Mouse (Mus musculus) neural tube, embryonic 11.5 days (tissue): ENCODE results near the gene Gm20458. TPM values are rescaled to one million over a fixed set of nuclear protein-coding genes. Genes with fewer than 3 reads are reported as not detected.

Experiments used
- ATAC-seq: fragments of 200-750 bp; cut with Nextera tagmentation; 2 replicates; pipeline ENCODE4 v1.8.0; 2017; ENCODE audit warnings: moderate number of reproducible peaks, mild to moderate bottlenecking, moderate TSS enrichment, moderate library complexity; ENCODE audit not compliant: insufficient read depth, low FRiP score, low TSS enrichment
- DNase-seq: peaks from one replicate; pipeline ENCODE4 v3.0.0-alpha.2; 2015; ENCODE audit warnings: low spot score
- H3K27ac ChIP-seq: fragments of 300-500 bp; sonication (generic); 2 replicates; pipeline ENCODE4 v1.5.1; 2014; ENCODE audit warnings: low read depth, mild to moderate bottlenecking, low read length
- H3K27me3 ChIP-seq: fragments of 300-500 bp; sonication (generic); 2 replicates; pipeline ENCODE4 v1.6.1; 2014; ENCODE audit warnings: mild to moderate bottlenecking, low read length, mixed read lengths; ENCODE audit not compliant: control insufficient read depth, insufficient read depth
- H3K36me3 ChIP-seq: fragments of 300-500 bp; sonication (generic); 2 replicates; pipeline ENCODE4 v1.6.1; 2014; ENCODE audit warnings: mild to moderate bottlenecking, low read length, moderate library complexity, mixed read lengths; ENCODE audit not compliant: control insufficient read depth, insufficient read depth
- H3K4me1 ChIP-seq: fragments of 300-500 bp; sonication (generic); 2 replicates; pipeline ENCODE4 v1.6.1; 2014; ENCODE audit warnings: low read length, mixed read lengths; ENCODE audit not compliant: control insufficient read depth, insufficient read depth
- H3K4me2 ChIP-seq: fragments of 300-500 bp; sonication (generic); 2 replicates; pipeline ENCODE4 v1.6.1; 2014; ENCODE audit warnings: low read depth, mild to moderate bottlenecking, moderate library complexity
- H3K4me3 ChIP-seq: fragments of 300-500 bp; sonication (generic); 2 replicates; pipeline ENCODE4 v1.5.1; 2014; ENCODE audit warnings: low read depth, low read length
- H3K9ac ChIP-seq: fragments of 300-500 bp; sonication (generic); 2 replicates; pipeline ENCODE4 v1.6.1; 2014; ENCODE audit warnings: mild to moderate bottlenecking, low read length
- H3K9me3 ChIP-seq: fragments of 300-500 bp; sonication (generic); 2 replicates; pipeline ENCODE4 v1.6.1; 2016; ENCODE audit warnings: low read length; ENCODE audit not compliant: control insufficient read depth
- whole genome bisulfite sequencing: fragments of 180-500 bp; shearing (Covaris S2); extraction: QIAGEN DNeasy Blood & Tissue Kit; methylation state at CpG from one replicate; pipeline ENCODE4 v1.1.7; 2014; 5-methylcytosine and 5-hydroxymethylcytosine counted together
- polyA plus RNA-seq: library from polyadenylated mRNA; unstranded; fragments of >200 nt; fragmentation: Nextera tagmentation; extraction: Ambion mirVana; gene quantifications from 2 replicates; pipeline ENCODE4 v1.2.1, GENCODE M21; 2014

Gm20458 gene
- polyA plus RNA-seq, 1 experiment from 2014 or later, result 4.9 TPM

DNA sequence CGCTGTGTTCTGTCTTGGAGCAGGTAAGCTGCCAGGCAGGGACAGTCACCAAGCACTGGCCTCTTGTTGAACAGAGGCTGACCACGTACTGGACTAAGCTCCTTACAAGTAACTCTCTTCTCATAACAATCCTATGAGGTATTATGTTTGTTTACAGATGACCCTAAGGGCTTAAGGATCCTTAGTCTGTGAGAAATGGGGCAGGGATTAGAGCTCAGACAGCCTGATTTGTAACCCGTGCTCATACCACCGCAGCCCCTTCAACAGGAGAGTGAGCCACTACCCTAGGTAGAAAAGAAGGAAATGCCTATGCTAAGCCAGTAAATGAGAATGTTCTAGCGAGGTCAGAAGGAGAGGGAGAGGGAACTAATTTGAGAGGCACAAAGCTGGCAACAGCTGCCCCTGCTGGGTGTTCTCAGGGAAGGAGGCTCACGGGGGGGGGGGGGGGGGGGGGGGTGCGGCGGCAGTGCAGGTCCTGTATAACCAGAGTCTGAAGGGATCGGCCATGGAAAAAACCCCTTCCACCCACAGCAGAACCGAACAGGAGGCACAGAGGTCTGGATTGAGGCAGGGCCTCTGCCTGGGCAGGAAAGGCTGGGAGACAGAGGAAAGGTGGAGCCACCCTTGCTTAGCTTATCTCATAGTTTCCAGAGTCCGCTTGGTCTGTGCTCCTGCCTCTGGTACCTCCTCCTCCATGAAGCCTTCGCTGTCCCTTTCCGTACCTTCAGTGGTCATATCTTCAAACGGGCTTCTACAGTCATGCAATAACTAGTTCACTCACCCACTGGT, 51.5 kb downstream of the Gm20458 start:
- no peak overlapping the region for H3K4me3 ChIP-seq
- no peak overlapping the region for H3K27ac ChIP-seq
- H3K4me1 ChIP-seq, result no peaks in the 10 kb centered on the region
- WGBS, result 79% methylated on average over 11 of the region's 14 CpGs
- H3K9ac ChIP-seq, result no peak overlapping the region
- no peaks in the 10 kb centered on the region for H3K36me3 ChIP-seq
- no peaks in the 10 kb centered on the region for H3K9me3 ChIP-seq
- H3K4me2 ChIP-seq, result no peak overlapping the region
- ATAC-seq (no peak), DNase-seq (no peak)
- H3K27me3 ChIP-seq, result no peaks in the 10 kb centered on the region

DNA sequence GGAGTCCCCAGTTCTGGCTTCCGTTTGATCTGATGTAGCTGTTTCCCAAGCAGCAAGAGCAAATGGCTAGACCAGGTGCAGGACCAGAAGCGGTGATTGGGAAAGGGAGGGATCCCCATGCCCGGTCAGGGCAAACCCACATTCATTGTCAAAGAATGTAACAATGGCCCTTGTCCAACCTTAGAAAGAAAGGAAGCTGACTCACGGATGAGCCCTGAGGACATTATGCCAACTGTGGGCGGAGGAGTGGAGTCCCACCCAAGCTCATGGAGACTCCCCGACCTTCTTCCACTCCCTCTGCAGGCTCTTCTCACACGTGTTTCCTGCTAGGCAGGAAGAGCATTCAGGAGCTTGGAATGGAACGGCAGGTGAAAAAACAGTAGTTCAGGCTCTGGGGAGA, 52.6 kb downstream of the Gm20458 start:
- DNase-seq (no peak), ATAC-seq (no peak)
- H3K4me3 ChIP-seq, result no peak overlapping the region
- no peak overlapping the region for H3K4me2 ChIP-seq
- H3K27me3 ChIP-seq, result no peaks in the 10 kb centered on the region
- no peaks in the 10 kb centered on the region for H3K9me3 ChIP-seq
- no peaks in the 10 kb centered on the region for H3K36me3 ChIP-seq
- 70% methylated on average over 8 of the region's 8 CpGs for WGBS
- no peaks in the 10 kb centered on the region for H3K4me1 ChIP-seq
- H3K27ac ChIP-seq, result no peak overlapping the region
- H3K9ac ChIP-seq, result no peak overlapping the region

DNA sequence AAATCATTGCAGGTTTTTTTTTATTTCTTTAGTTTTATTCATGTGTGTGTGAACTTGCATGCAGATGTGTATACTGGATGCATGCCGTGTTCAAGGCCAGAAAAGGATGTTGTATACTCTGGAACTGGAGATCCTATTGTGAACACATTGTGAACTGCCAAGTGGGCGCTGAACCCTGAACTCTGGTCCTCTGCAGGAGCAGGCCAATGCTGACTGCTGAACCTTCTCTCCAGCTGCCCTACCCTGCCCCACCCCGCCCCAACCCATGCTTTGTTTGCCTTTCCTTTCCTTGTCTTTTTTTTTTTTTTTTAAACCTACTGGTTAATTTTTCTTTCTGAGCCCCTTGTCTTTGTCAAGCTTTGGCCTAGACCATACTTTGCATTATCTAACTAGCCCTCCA, 54.1 kb downstream of the Gm20458 start:
- Histone ChIP-seq H3K27me3 (no peaks in the 10 kb centered on the region), H3K4me1 (no peaks in the 10 kb centered on the region), H3K4me2 (no peak overlapping the region), H3K4me3 (no peak overlapping the region), H3K27ac (no peak overlapping the region), H3K36me3 (no peaks in the 10 kb centered on the region), H3K9ac (no peak overlapping the region), H3K9me3 (no peaks in the 10 kb centered on the region)
- WGBS, result 91% methylated on average over 3 of the region's 3 CpGs
- DNase-seq (no peak), ATAC-seq (no peak)

DNA sequence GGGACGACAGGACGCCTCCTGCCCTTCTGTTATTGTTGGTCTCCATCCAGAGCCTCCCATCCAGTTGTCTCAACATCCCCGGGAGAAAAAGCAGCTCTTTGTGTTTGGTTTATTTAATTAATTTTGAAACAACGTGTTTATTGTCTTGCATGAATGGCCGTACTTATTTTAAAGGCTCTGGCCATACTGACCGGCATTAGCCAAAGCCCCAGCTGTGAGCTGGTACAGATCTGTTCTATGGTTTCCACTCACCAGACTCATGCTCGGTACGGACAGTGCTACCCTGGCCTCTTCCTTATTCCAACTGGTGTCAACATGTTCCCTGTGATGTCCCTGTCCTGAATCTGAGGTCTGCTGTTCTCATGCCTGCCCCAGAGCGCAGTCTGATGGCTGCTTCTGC, 55.1 kb downstream of the Gm20458 start:
- H3K27me3 ChIP-seq, result no peaks in the 10 kb centered on the region
- DNase-seq (no peak), ATAC-seq (no peak)
- H3K9me3 ChIP-seq, result no peaks in the 10 kb centered on the region
- H3K36me3 ChIP-seq, result no peaks in the 10 kb centered on the region
- no peak overlapping the region for H3K4me3 ChIP-seq
- 84% methylated on average over 9 of the region's 9 CpGs for WGBS
- no peak overlapping the region for H3K4me2 ChIP-seq
- no peak overlapping the region for H3K9ac ChIP-seq
- H3K27ac ChIP-seq, result no peak overlapping the region
- no peaks in the 10 kb centered on the region for H3K4me1 ChIP-seq

DNA sequence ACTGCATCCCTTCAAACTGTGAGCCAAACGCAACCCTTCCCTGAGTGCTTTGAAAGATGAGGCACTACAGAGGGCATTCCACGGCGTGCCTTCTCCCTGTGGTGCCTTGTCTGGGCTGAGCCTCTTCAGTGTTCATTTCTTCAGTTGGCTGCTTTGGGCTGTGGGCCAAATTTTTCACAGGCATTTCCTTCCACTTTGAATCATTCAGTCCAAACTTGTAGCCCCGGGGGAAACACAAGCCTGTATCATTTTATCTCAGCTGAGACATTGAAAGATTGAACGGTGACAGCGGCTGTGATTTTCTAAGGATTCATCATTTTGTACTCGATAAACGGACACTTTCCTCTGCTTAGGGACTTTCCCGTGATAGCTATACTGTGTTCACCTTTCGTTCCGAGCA, 55.8 kb downstream of the Gm20458 start:
- Histone ChIP-seq H3K27me3 (no peaks in the 10 kb centered on the region), H3K4me1 (no peaks in the 10 kb centered on the region), H3K9ac (no peak overlapping the region), H3K4me3 (no peak overlapping the region), H3K27ac (no peak overlapping the region), H3K36me3 (no peaks in the 10 kb centered on the region), H3K4me2 (no peak overlapping the region), H3K9me3 (no peaks in the 10 kb centered on the region)
- 92% methylated on average over 11 of the region's 11 CpGs for WGBS
- DNase-seq (no peak), ATAC-seq (no peak)

DNA sequence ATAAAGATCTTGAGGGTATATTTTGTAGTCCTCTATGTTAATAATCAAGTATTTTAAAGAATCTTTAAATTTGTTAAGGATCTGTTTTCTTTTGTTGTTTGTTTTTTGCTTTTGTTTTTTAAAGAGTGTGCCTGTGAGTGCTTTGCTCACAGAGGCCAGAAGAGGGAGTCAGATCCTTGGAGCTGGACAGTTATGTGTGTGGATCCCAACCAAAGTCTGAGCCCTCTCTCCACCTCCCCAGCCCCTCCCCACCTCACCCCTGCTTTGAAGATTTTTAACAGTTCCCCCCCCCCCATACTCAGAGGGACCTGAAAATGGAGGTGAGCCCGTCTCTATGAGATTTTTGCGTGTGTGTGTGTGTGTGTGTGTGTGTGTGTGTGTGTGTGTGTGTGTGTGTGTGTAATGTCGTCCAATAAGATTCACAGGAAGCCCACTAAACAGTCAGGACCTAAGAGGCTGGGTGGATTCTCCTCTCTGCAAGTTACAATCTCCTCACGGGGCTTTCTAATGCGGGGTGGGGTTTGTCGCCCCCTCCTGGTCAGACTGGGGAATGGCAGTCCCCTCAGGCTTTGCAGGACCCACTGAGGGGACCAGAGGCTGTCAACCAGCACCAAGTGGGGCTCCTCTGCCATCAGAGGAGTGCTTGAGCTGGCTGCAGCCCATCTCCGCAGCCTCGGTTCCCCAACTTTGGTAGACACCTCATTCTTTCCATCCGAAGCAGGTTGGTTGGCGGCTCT, 56.9 kb downstream of the Gm20458 start:
- Histone ChIP-seq H3K4me3 (no peak overlapping the region), H3K4me1 (no peaks in the 10 kb centered on the region), H3K36me3 (no peaks in the 10 kb centered on the region), H3K27me3 (no peaks in the 10 kb centered on the region), H3K4me2 (no peak overlapping the region), H3K9ac (no peak overlapping the region), H3K9me3 (no peaks in the 10 kb centered on the region), H3K27ac (no peak overlapping the region)
- DNase-seq (peak; percentile 51), ATAC-seq (no peak)
- 25% methylated on average over 7 of the region's 10 CpGs for WGBS

DNA sequence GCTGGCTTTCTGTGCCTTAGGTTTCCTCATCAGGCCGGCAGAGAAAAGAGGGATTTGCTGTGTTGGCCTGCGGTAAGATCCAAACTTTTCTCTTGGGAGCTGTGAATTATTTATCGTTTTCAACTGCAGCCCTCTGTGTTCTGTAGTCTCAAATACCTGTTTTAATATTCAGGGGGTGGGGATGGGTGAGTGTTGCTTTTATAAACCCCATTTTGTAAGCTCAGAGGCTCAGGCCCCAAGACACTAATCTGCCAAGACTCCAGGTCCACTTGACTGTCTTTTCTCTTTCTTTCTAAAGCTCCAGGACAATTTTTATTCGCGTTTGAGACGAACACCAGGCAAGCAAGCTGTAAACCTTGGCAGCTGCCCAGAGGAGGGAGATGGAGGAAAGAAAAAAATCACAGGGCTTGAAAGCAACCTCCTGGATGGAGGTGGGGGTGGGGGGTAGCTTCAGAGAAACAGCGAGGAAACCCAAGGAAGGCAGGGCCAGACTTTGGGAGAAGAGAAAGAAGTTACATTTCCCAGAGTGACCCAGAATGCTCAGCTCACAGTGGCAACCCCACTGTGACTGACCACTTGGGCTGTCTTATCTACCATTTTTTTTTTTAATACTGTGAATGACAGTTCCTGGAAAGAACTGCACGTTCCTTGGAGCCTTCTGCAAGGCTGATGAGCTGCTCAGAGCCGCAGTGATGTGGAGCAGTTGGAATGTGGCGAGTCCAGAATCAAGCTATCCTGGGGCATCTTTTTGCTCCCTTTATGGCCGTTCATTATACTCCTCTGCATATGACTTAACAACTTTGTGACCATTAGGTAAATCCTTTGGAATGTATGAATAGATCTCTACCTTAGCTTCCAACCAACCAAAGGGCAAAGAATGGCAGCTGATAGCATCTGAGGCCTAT, 57.8 kb downstream of the Gm20458 start:
- 72% methylated on average over 11 of the region's 11 CpGs for WGBS
- no peak overlapping the region for H3K27ac ChIP-seq
- DNase-seq, result no peak
- no peak overlapping the region for H3K4me2 ChIP-seq
- H3K4me1 ChIP-seq, result no peaks in the 10 kb centered on the region
- H3K4me3 ChIP-seq, result no peak overlapping the region
- ATAC-seq, result no peak
- H3K9ac ChIP-seq, result no peak overlapping the region
- H3K9me3 ChIP-seq, result no peaks in the 10 kb centered on the region
- no peaks in the 10 kb centered on the region for H3K27me3 ChIP-seq
- H3K36me3 ChIP-seq, result no peaks in the 10 kb centered on the region

DNA sequence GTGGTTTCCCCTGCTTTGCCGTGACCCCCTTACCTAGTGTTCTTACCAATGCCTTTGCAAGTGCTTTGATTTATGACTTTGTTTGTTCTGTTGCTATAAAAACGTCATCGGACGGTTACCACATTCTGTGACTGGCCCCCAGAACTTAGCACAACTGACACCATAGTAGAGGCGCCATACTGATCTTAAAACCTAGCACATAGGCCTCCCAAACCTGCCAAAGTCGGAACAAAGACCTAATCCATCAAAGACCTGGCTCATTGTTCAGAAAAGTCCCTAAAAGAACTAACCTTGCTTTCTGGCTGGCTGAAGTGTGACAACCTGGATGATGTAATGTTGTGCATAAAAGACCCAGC, 58.4 kb downstream of the Gm20458 start:
- Histone ChIP-seq H3K27ac (no peak overlapping the region), H3K9ac (no peak overlapping the region), H3K27me3 (no peaks in the 10 kb centered on the region), H3K36me3 (no peaks in the 10 kb centered on the region), H3K9me3 (no peaks in the 10 kb centered on the region), H3K4me1 (no peaks in the 10 kb centered on the region), H3K4me2 (no peak overlapping the region), H3K4me3 (no peak overlapping the region)
- no peak for ATAC-seq
- DNase-seq, result no peak
- WGBS, result 57% methylated on average over 6 of the region's 6 CpGs
